Mouse (Mus musculus) liver, postnatal 0 days (tissue): ENCODE measurements around the gene Gm20503.

ENCODE experiments used
- CTCF ChIP-seq: sonication (generic); IDR thresholded peaks from 2 replicates; pipeline ENCODE4 v1.5.1; 2016; ENCODE audit warnings: antibody characterized with exemption, low read depth
- EP300 ChIP-seq: IDR thresholded peaks from 2 replicates; pipeline ENCODE4 v1.6.1; 2016; ENCODE audit warnings: antibody characterized with exemption, low read depth, mild to moderate bottlenecking

- TF ChIP-seq EP300 (no peak), CTCF (no peak)
These were observed 44.2 kb downstream of the Gm20503 start for GRCm38 (mm10) chr4:59047222-59047621.
